Mouse (Mus musculus) liver, embryonic 15.5 days (tissue): ENCODE results near the gene Card14. TPM values are rescaled to one million over a fixed set of nuclear protein-coding genes. Genes with fewer than 3 reads are reported as not detected.

Experiments
- ATAC-seq: fragments of 200-750 bp; cut with Nextera tagmentation; 2 replicates; pipeline ENCODE4 v1.8.0; 2017; ENCODE audit warnings: moderate number of reproducible peaks, mild to moderate bottlenecking, moderate library complexity; ENCODE audit not compliant: insufficient read depth
- H3K27ac ChIP-seq: fragments of 300-500 bp; sonication (generic); replicated peaks from 2 replicates; pipeline ENCODE4 v1.5.1; 2015; ENCODE audit warnings: mild to moderate bottlenecking, inconsistent platforms
- H3K27me3 ChIP-seq: fragments of 300-500 bp; sonication (generic); 2 replicates; pipeline ENCODE4 v1.6.1; 2015; ENCODE audit warnings: mild to moderate bottlenecking, inconsistent platforms
- H3K36me3 ChIP-seq: fragments of 300-500 bp; sonication (generic); replicated peaks from 2 replicates; pipeline ENCODE4 v1.6.1; 2015; ENCODE audit warnings: moderate library complexity, mild to moderate bottlenecking, inconsistent platforms
- H3K4me1 ChIP-seq: fragments of 300-500 bp; sonication (generic); replicated peaks from 2 replicates; pipeline ENCODE4 v1.6.1; 2015; ENCODE audit warnings: inconsistent platforms
- H3K4me2 ChIP-seq: fragments of 300-500 bp; sonication (generic); 2 replicates; pipeline ENCODE4 v1.6.1; 2015; ENCODE audit warnings: moderate library complexity, mild to moderate bottlenecking, inconsistent platforms
- H3K4me3 ChIP-seq: fragments of 300-500 bp; sonication (generic); replicated peaks from 2 replicates; pipeline ENCODE4 v1.5.1; 2015; ENCODE audit warnings: mild to moderate bottlenecking, inconsistent platforms
- H3K9ac ChIP-seq: fragments of 300-500 bp; sonication (generic); 2 replicates; pipeline ENCODE4 v1.6.1; 2015; ENCODE audit warnings: moderate library complexity, mild to moderate bottlenecking, inconsistent platforms
- H3K9me3 ChIP-seq: fragments of 300-500 bp; sonication (generic); replicated peaks from 2 replicates; pipeline ENCODE4 v1.6.1; 2016; ENCODE audit warnings: inconsistent platforms
- WGBS: fragments of 180-500 bp; shearing (Covaris S2); methylation state at CpG from one replicate; pipeline ENCODE4 v1.1.7; 2015; ENCODE audit warnings: mixed read lengths; ENCODE audit not compliant: insufficient replicate concordance; 5-methylcytosine and 5-hydroxymethylcytosine counted together
- microRNA counts: library from miRNA; unstranded; fragments of <30 nt; microRNA quantifications from one replicate; lab custom pipeline; 2016
- microRNA-seq: library from miRNA; unstranded; fragments of <30 nt; microRNA quantifications from one replicate; pipeline ENCODE4, GENCODE M21; 2016
- polyA plus RNA-seq: library from polyadenylated mRNA; unstranded; fragments of >200 nt; fragmentation: Nextera tagmentation; extraction: Ambion mirVana; gene quantifications from 2 replicates; pipeline ENCODE4 v1.2.1, GENCODE M21; 2015

The Card14 gene
- polyA plus RNA-seq, 1 experiment from 2014 or later = 0.21 TPM

- peak; percentile 11; the same call in 1 of the 2 replicates for ATAC-seq
Measured at GRCm38 (mm10) chr11:119389851-119390270, 82.3 kb downstream of the Card14 start.

GRCm38 (mm10) chr11:119390271-119391231, 83.0 kb downstream of the Card14 start:
- WGBS = 1% methylated on average over 53 of the region's 53 CpGs
- Histone ChIP-seq H3K27me3 (peaks cover 36% of the 10 kb centered on the region), H3K9me3 (no peaks in the 10 kb centered on the region), H3K4me1 (peaks cover 65% of the 10 kb centered on the region), H3K4me2 (peak overlapping the region; percentile 97), H3K27ac (peak overlapping the region; percentile 72), H3K4me3 (peak overlapping the region; percentile 80), H3K9ac (peak overlapping the region; percentile 51), H3K36me3 (no peaks in the 10 kb centered on the region)
- ATAC-seq = peak; percentile 14; the same call in 1 of the 2 replicates

More at GRCm38 (mm10) chr11:119389851-119390270, 82.3 kb downstream of the Card14 start:
- 0% methylated on average over 35 of the region's 35 CpGs for WGBS
- Histone ChIP-seq H3K27ac (peak overlapping the region; percentile 72), H3K9me3 (no peaks in the 10 kb centered on the region), H3K27me3 (peaks cover 36% of the 10 kb centered on the region), H3K4me2 (peak overlapping the region; percentile 97), H3K36me3 (no peaks in the 10 kb centered on the region), H3K9ac (peak overlapping the region; percentile 51), H3K4me1 (peaks cover 59% of the 10 kb centered on the region), H3K4me3 (peak overlapping the region; percentile 80)

GRCm38 (mm10) chr11:119391386-119392000, 83.9 kb downstream of the Card14 start:
- peaks cover 70% of the 10 kb centered on the region for H3K4me1 ChIP-seq
- H3K36me3 ChIP-seq = peaks cover 4% of the 10 kb centered on the region; the same call in 1 of the 2 replicates
- ATAC-seq = peak; percentile 26
- peak overlapping the region; percentile 97 for H3K4me2 ChIP-seq
- H3K9me3 ChIP-seq = no peaks in the 10 kb centered on the region
- no peak overlapping the region for H3K9ac ChIP-seq
- H3K27me3 ChIP-seq = peaks cover 36% of the 10 kb centered on the region
- 7% methylated on average over 7 of the region's 7 CpGs for WGBS
- peak overlapping the region; percentile 80 for H3K4me3 ChIP-seq
- H3K27ac ChIP-seq = peak overlapping the region; percentile 72

- H3K4me2 ChIP-seq = peak overlapping the region; percentile 97
- peaks cover 36% of the 10 kb centered on the region for H3K27me3 ChIP-seq
- 6% methylated on average over 12 of the region's 12 CpGs for WGBS
- no peaks in the 10 kb centered on the region for H3K9me3 ChIP-seq
- peak overlapping the region; percentile 80 for H3K4me3 ChIP-seq
- H3K9ac ChIP-seq = peak overlapping the region; percentile 62
- H3K4me1 ChIP-seq = peaks cover 70% of the 10 kb centered on the region
- peak; percentile 71 for ATAC-seq
- peak overlapping the region; percentile 72 for H3K27ac ChIP-seq
- H3K36me3 ChIP-seq = peaks cover 6% of the 10 kb centered on the region; the same call in 1 of the 2 replicates
Measured at GRCm38 (mm10) chr11:119392001-119392614, 84.5 kb downstream of the Card14 start.

- under 1% methylated on average over 19 of the region's 19 CpGs for WGBS
- peak; percentile 47 for ATAC-seq
- peaks cover 63% of the 10 kb centered on the region for H3K4me1 ChIP-seq
Measured at GRCm38 (mm10) chr11:119392800-119393482, 85.4 kb downstream of the Card14 start, which contains the start of gene Rnf213. Gene Rnf213, plus strand, starts transcription at chr11:119393100.

GRCm38 (mm10) chr11:119393483-119393804, 85.9 kb downstream of the Card14 start:
- Histone ChIP-seq H3K27me3 (peaks cover 26% of the 10 kb centered on the region), H3K4me1 (peaks cover 62% of the 10 kb centered on the region), H3K4me2 (peak overlapping the region; percentile 97), H3K36me3 (peaks cover 6% of the 10 kb centered on the region; the same call in 1 of the 2 replicates), H3K4me3 (peak overlapping the region; percentile 80), H3K27ac (peak overlapping the region; percentile 72), H3K9me3 (no peaks in the 10 kb centered on the region), H3K9ac (peak overlapping the region; percentile 62)
- WGBS = 16% methylated on average over 7 of the region's 7 CpGs
- ATAC-seq = no peak

More at GRCm38 (mm10) chr11:119392800-119393482, 85.4 kb downstream of the Card14 start, which contains the start of gene Rnf213:
- Histone ChIP-seq H3K9me3 (no peaks in the 10 kb centered on the region), H3K27ac (peak within 1 kb of the TSS; percentile 72), H3K27me3 (peaks cover 31% of the 10 kb centered on the region), H3K36me3 (peaks cover 6% of the 10 kb centered on the region; the same call in 1 of the 2 replicates), H3K4me2 (peak within 1 kb of the TSS; percentile 97), H3K4me3 (peak within 1 kb of the TSS; percentile 80), H3K9ac (peak within 1 kb of the TSS; percentile 62)

GRCm38 (mm10) chr11:119394210-119394609, 86.6 kb downstream of the Card14 start:
- no peak overlapping the region for H3K9ac ChIP-seq
- peaks cover 18% of the 10 kb centered on the region for H3K27me3 ChIP-seq
- H3K27ac ChIP-seq = no peak overlapping the region
- peaks cover 62% of the 10 kb centered on the region for H3K4me1 ChIP-seq
- peak overlapping the region; percentile 80 for H3K4me3 ChIP-seq
- peak overlapping the region; percentile 97 for H3K4me2 ChIP-seq
- no peak for ATAC-seq
- peaks cover 6% of the 10 kb centered on the region; the same call in 1 of the 2 replicates for H3K36me3 ChIP-seq
- 62% methylated on average over 6 of the region's 6 CpGs for WGBS
- H3K9me3 ChIP-seq = no peaks in the 10 kb centered on the region

MicroRNAs encoded within 50 kb of the gene (microRNA counts, 519-probe panel; counts per million panel counts)
- not detected for microRNA mmu-miR-1932 (lab: Ali Mortazavi, UCI)

Small RNA genes lying within 50 kb of the gene (microRNA-seq; reads per million reads assigned to microRNA genes)
- not detected for gene Mir1932

Other genes starting within 250 kb of the Card14 start
- 2.8 and 2.9 TPM in 2 replicates for gene Cbx4, start 221.5 kb upstream of the Card14 start, polyA plus RNA-seq
- 1.6 and 1.9 TPM in 2 replicates for gene Tbc1d16, start 79.3 kb upstream of the Card14 start, polyA plus RNA-seq
- 0.55 and 0.70 TPM in 2 replicates for gene Ccdc40, start 79.2 kb upstream of the Card14 start, polyA plus RNA-seq
- gene Gaa, start 39.9 kb upstream of the Card14 start, polyA plus RNA-seq = 21.4 and 26.4 TPM in 2 replicates
- 165 and 170 TPM in 2 replicates for gene Eif4a3, start 7.7 kb upstream of the Card14 start, polyA plus RNA-seq
- 1.9 and 2.3 TPM in 2 replicates for gene Sgsh, start 47.8 kb downstream of the Card14 start, polyA plus RNA-seq
- 1.6 and 2.6 TPM in 2 replicates for gene Slc26a11, start 47.8 kb downstream of the Card14 start, polyA plus RNA-seq
- gene Rnf213, start 85.3 kb downstream of the Card14 start, polyA plus RNA-seq = 4.2 TPM in 2 replicates
- gene Endov, start 183.6 kb downstream of the Card14 start, polyA plus RNA-seq = 5.3 and 5.8 TPM in 2 replicates
- gene Nptx1, start 240.0 kb downstream of the Card14 start, polyA plus RNA-seq = 0.05 TPM in 1 of 2 replicates, not detected in the other